Mouse (Mus musculus) limb, embryonic 13.5 days (tissue): ENCODE results near the gene Lrrc59. TPM values are rescaled to one million over a fixed set of nuclear protein-coding genes. Genes with fewer than 3 reads are reported as not detected.
A peak's percentile ranks its signal among the peaks of the same experiment; 100 is the strongest.
"Not testable (repeated sequence)": the region's sequence is repeated elsewhere in the genome, so short reads cannot be mapped to it uniquely, and the experiment has no call there.

Experiments used
- ATAC-seq: fragments of 200-750 bp; cut with Nextera tagmentation; 2 replicates; pipeline ENCODE4 v1.8.0; 2017; ENCODE audit warnings: low read depth, moderate number of reproducible peaks, moderate TSS enrichment; ENCODE audit not compliant: low FRiP score
- H3K27ac ChIP-seq: fragments of 300-500 bp; sonication (generic); 2 replicates; pipeline ENCODE4 v1.5.1; 2015; ENCODE audit warnings: inconsistent platforms, mild to moderate bottlenecking, moderate library complexity
- H3K27me3 ChIP-seq: fragments of 300-500 bp; sonication (generic); 2 replicates; pipeline ENCODE4 v1.6.1; 2015; ENCODE audit warnings: mild to moderate bottlenecking, inconsistent platforms
- H3K36me3 ChIP-seq: fragments of 300-500 bp; sonication (generic); 2 replicates; pipeline ENCODE4 v1.6.1; 2015; ENCODE audit warnings: inconsistent platforms, mild to moderate bottlenecking, moderate library complexity
- H3K4me1 ChIP-seq: fragments of 300-500 bp; sonication (generic); 2 replicates; pipeline ENCODE4 v1.6.1; 2015; ENCODE audit warnings: inconsistent platforms
- H3K4me2 ChIP-seq: fragments of 300-500 bp; sonication (generic); replicated peaks from 2 replicates; pipeline ENCODE4 v1.6.1; 2015; ENCODE audit warnings: inconsistent platforms, mild to moderate bottlenecking, moderate library complexity
- H3K4me3 ChIP-seq: fragments of 300-500 bp; sonication (generic); 2 replicates; pipeline ENCODE4 v1.5.1; 2015; ENCODE audit warnings: moderate library complexity, mild to moderate bottlenecking, inconsistent platforms
- H3K9ac ChIP-seq: fragments of 300-500 bp; sonication (generic); 2 replicates; pipeline ENCODE4 v1.6.1; 2015; ENCODE audit warnings: mild to moderate bottlenecking, inconsistent platforms
- H3K9me3 ChIP-seq: fragments of 300-500 bp; sonication (generic); 2 replicates; pipeline ENCODE4 v1.6.1; 2016; ENCODE audit warnings: inconsistent platforms
- WGBS: fragments of 180-500 bp; shearing (Covaris S2); methylation state at CpG from one replicate; pipeline ENCODE4 v1.1.7; 2015; 5-methylcytosine and 5-hydroxymethylcytosine counted together
- polyA plus RNA-seq: library from polyadenylated mRNA; unstranded; fragments of >200 nt; fragmentation: Nextera tagmentation; extraction: Ambion mirVana; gene quantifications from 2 replicates; pipeline ENCODE4 v1.2.1, GENCODE M21; 2015

Gene Lrrc59
- polyA plus RNA-seq, 1 experiment from 2014 or later = 240 TPM

GRCm38 (mm10) chr11:94677607-94678145 is 48.1 kb downstream of the Lrrc59 start:
- peak overlapping the region; percentile 83 for H3K4me2 ChIP-seq
- peaks cover 9% of the 10 kb centered on the region; the same call in 1 of the 2 replicates for H3K36me3 ChIP-seq
- H3K9ac ChIP-seq = peak overlapping the region; percentile 62
- peak overlapping the region; percentile 88 for H3K4me3 ChIP-seq
- no peaks in the 10 kb centered on the region for H3K27me3 ChIP-seq
- no peaks in the 10 kb centered on the region for H3K9me3 ChIP-seq
- peaks cover 36% of the 10 kb centered on the region for H3K4me1 ChIP-seq
- ATAC-seq = no peak
- peak overlapping the region; percentile 72; the same call in 1 of the 2 replicates for H3K27ac ChIP-seq
- WGBS = 26% methylated on average over 15 of the region's 15 CpGs

- Histone ChIP-seq H3K4me1 (peaks cover 20% of the 10 kb centered on the region), H3K27me3 (no peaks in the 10 kb centered on the region), H3K4me3 (no peak overlapping the region), H3K27ac (no peak overlapping the region), H3K36me3 (no peaks in the 10 kb centered on the region), H3K9me3 (no peaks in the 10 kb centered on the region), H3K4me2 (no peak overlapping the region), H3K9ac (no peak overlapping the region)
- no peak for ATAC-seq
Observed at GRCm38 (mm10) chr11:94680639-94681038, 51.1 kb downstream of the Lrrc59 start.

- Histone ChIP-seq H3K4me2 (no peak overlapping the region), H3K36me3 (no peaks in the 10 kb centered on the region), H3K4me1 (peaks cover 10% of the 10 kb centered on the region), H3K9me3 (no peaks in the 10 kb centered on the region), H3K4me3 (no peak overlapping the region), H3K27me3 (no peaks in the 10 kb centered on the region), H3K27ac (no peak overlapping the region), H3K9ac (no peak overlapping the region)
- 81% methylated on average over 4 of the region's 4 CpGs for WGBS
- no peak for ATAC-seq
Observed at GRCm38 (mm10) chr11:94681640-94682039, 52.1 kb downstream of the Lrrc59 start.

- ATAC-seq = no peak
- Histone ChIP-seq H3K9me3 (no peaks in the 10 kb centered on the region), H3K36me3 (no peaks in the 10 kb centered on the region), H3K27ac (no peak overlapping the region), H3K27me3 (no peaks in the 10 kb centered on the region), H3K4me3 (no peak overlapping the region), H3K4me1 (peaks cover 10% of the 10 kb centered on the region), H3K9ac (no peak overlapping the region), H3K4me2 (no peak overlapping the region)
- 80% methylated on average over 7 of the region's 7 CpGs for WGBS
Observed at GRCm38 (mm10) chr11:94682427-94682826, 52.9 kb downstream of the Lrrc59 start.

- Histone ChIP-seq H3K27ac (no peak overlapping the region), H3K9ac (no peak overlapping the region), H3K4me2 (no peak overlapping the region), H3K4me1 (no peaks in the 10 kb centered on the region), H3K27me3 (no peaks in the 10 kb centered on the region), H3K36me3 (no peaks in the 10 kb centered on the region), H3K4me3 (no peak overlapping the region), H3K9me3 (no peaks in the 10 kb centered on the region)
- 79% methylated on average over 6 of the region's 6 CpGs for WGBS
- ATAC-seq = no peak
Observed at GRCm38 (mm10) chr11:94687178-94687577, 57.6 kb downstream of the Lrrc59 start.

GRCm38 (mm10) chr11:94692502-94692901 is 62.9 kb downstream of the Lrrc59 start:
- H3K4me3 ChIP-seq, ATAC-seq, H3K9ac ChIP-seq, H3K9me3 ChIP-seq, H3K36me3 ChIP-seq, H3K4me1 ChIP-seq, H3K27ac ChIP-seq, H3K27me3 ChIP-seq, H3K4me2 ChIP-seq: not testable (repeated sequence)

Other genes starting within 250 kb of the Lrrc59 start
- 0.59 and 1.1 TPM in 2 replicates for gene Abcc3, start 236.8 kb upstream of the Lrrc59 start, polyA plus RNA-seq
- gene Cacna1g, start 155.6 kb upstream of the Lrrc59 start, polyA plus RNA-seq = 25.9 and 32.7 TPM in 2 replicates
- 0.20 TPM in 2 replicates for gene Spata20, start 143.6 kb upstream of the Lrrc59 start, polyA plus RNA-seq
- 3.1 TPM in 2 replicates for gene Epn3, start 129.8 kb upstream of the Lrrc59 start, polyA plus RNA-seq
- gene Mycbpap, start 108.0 kb upstream of the Lrrc59 start, polyA plus RNA-seq = 3.8 and 4.4 TPM in 2 replicates
- gene Rsad1, start 80.5 kb upstream of the Lrrc59 start, polyA plus RNA-seq = 4.8 and 6.4 TPM in 2 replicates
- 14.1 and 17.3 TPM in 2 replicates for gene Chad, start 64.7 kb upstream of the Lrrc59 start, polyA plus RNA-seq
- gene Acsf2, start 27.9 kb upstream of the Lrrc59 start, polyA plus RNA-seq = 7.0 and 7.5 TPM in 2 replicates
- gene Mrpl27, start 24.0 kb downstream of the Lrrc59 start, polyA plus RNA-seq = 153 and 159 TPM in 2 replicates
- 24.9 and 26.9 TPM in 2 replicates for gene Eme1, start 24.2 kb downstream of the Lrrc59 start, polyA plus RNA-seq
- gene Xylt2, start 47.7 kb downstream of the Lrrc59 start, polyA plus RNA-seq = 21.8 and 23.5 TPM in 2 replicates
- 0.11 TPM in 1 of 2 replicates, not detected in the other for gene Gm11541, start 74.7 kb downstream of the Lrrc59 start, polyA plus RNA-seq
- gene Cdc34b, start 112.0 kb downstream of the Lrrc59 start, polyA plus RNA-seq = 0.17 TPM in 1 of 2 replicates, not detected in the other
- not detected in 2 replicates for gene Tmem92, start 152.9 kb downstream of the Lrrc59 start, polyA plus RNA-seq